Mouse (Mus musculus): ENCODE measurements around the gene Ttc25.

- TF ChIP-seq POLR2A (IDR thresholded peaks at IDR 0.05; ENCODE audit: insufficient read depth, low read depth, low read length) (no peak), CTCF (IDR thresholded peaks at IDR 0.05; ENCODE audit: insufficient read depth, low read depth, low read length) (no peak)
Measured at GRCm38 (mm10) chr11:100548141-100548540, 2.7 kb downstream of the Ttc25 start.

All from olfactory bulb, adult 2 months (tissue).